Mouse (Mus musculus): Measurements from ENCODE around the gene Rbm18.

Rbm18 gene

DNA sequence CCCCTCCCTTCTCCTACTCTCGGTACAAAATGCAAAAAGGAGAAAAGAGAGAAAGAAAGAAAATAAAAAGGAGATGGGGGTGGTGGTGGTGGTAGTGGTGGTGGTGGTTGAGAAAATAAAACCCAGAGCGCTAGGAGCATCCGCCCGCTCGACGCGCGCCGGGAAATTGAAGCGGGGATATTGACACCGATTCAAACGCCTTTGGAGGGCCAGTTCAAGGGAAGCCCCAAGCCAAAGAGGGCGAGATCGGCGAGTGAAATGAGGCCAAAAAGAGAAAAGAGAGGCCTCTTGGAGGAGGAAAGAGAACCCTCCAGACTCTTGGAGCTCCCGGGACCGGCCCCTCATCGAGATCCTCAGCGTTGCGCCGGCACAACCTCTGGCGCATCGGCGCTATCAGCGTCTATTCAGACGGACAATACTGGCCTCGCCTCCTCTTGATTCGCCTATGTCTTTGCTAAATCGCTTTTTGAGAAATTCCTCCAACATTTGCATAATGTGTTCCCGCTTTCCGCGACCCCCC lies 32.1 kb downstream of the Rbm18 start:
- DNase-seq (ENCODE audit: low read depth), result no peak

DNA sequence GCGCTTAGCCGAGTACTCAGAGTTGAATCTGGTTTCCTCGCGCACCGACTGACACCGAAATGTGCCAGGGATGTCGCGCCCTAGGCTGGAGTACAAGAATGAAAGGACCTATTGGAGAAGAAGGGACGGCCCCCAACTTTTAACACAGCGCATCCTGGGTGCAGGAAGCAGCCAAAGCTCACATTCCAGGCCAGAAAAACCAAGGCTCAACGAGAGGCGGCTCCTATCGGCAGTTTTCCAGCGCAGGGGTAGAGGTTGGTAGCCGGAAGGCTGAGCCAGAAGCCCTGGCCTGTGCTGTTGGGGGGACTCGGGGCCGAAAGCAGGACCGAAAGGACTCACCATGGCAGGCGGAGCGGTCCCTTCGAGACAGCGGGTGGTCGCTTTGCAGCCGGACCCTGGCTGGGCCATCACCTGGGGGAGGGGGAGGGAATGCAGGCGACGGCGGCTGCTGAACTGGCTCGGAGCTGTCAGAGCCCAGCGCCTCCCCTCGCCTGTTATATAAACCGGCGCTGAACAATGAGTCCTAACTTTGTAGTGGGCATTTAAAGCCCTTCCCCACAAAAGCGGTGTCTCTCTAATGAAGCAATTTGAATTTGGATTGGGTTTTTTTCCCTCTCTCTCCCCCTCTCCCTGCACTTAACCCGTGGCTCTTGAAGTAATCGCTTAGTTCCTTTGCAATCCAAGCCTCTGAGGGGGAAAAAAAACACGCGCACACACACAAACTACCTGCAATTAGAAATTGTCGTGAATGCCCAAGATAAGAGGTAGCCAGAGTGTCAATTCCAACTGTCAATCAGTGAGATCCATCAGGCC lies 32.8 kb downstream of the Rbm18 start:
- no peak for DNase-seq (ENCODE audit: low read depth)

DNA sequence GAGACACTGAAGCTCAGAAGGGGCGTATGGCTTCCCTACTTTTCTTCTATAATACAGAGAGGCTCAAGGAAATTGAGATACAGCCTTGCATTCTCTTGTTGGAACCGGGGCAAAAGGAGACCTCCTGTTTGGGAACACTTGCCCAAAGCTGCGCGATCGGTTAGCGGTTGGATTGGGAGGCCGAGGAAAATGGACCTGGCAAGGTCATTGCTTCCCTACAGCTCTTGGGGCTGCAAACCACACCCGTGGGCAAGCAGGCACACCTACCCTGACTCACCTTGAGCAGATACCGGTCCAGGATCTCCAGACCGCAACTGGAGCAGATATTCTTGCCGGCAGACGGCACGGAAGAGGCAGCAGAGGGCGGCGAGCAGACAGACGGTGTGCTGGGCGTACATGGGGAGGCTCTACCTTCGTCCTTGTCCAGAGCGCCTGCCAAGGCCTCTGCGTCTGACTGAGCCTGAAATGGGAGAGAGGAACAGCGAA lies 33.5 kb downstream of the Rbm18 start:
- no peak for DNase-seq (ENCODE audit: low read depth)

DNA sequence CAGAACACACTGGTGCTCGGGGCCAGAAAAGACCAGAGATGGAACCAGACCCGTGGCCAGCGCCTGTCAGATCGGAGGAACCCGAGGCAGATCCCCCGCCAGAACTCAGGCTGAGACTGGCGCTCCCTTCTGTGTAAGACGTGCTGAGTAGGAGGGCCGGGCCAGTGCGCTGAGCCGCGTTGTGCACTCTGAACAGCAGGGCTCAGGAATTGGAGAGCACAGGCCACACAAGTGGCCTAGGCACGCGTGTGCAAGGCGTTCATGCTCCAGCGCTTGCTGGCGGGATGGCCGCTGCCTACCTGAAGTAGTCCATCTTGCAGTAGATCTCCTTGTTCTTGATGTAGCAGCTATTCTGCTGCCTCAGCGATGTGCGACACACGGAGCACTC lies 34.0 kb downstream of the Rbm18 start:
- no peak for DNase-seq (ENCODE audit: low read depth)

DNA sequence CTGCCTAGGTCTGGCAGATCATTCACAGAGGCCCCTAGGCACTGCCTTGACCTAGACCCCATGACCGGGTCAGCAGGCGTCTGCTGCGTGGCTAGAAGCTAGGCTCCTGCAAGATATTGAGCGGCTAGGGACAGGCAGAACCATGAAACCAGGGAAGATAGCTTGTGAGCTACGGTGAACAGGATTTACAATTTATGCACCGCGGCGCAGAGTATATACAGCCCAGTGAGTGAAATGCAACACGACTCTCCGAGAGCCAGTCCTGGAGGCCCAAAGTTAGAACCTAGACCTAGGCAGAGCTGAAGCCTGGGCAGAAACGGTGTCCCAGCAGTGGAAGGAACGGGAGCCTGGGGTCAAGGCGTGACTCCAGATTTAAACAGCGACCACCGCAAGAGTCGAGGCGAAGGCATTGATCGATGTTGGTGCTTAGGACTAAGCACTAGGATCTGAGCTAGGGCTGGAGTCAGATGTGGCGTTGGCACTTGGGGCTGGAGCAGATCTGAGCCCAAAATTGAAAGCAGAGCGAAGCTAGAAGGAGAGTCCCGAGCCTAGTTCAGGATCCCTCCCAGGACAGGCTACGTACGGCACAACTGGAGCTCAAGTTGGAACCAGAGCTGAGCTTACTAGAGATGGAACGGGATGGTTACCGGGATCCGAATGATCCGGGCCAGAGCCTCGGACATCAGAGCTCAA lies 34.6 kb downstream of the Rbm18 start:
- DNase-seq (ENCODE audit: low read depth), result no peak

DNA sequence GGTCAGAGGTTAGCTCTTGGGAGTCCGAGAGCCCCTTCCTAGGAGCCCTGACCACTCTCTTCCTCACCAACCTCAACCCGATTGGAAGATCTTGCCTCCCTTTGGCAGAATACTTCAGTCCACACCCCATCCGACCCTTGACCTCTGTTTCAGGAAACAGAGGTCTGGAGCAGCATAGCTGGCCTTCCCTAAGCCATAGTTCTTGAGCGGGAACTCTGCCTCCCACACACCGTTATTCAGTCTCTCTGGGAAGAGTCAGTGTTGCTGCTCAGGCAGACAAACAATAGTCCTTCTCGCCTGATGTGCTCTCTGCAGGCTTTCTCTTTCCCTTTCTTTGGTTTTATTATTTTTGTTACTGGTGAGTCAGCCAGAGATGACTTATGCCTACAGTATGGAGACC lies 36.8 kb downstream of the Rbm18 start:
- no peak for DNase-seq (ENCODE audit: low read depth)

DNA sequence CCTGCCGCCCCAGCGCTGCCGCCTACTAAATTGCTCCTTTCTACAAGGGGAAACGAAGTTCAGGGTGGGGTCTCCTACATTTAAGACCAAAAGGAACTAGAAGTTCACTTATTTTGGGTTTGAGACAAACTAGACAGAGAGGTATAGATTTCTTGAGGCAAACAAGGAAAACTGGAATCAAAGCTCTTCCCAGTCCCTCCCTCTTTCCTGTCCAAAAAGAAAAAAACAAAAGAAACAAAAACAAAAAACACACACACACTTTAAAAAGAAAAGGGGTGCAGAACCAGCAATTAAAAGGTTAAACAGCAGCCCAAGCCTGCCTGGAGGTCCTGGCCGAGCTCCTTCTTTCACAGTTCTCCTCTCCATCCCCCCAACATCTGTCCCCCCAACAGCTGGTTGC lies 38.6 kb downstream of the Rbm18 start:
- DNase-seq (ENCODE audit: low read depth), result no peak

DNA sequence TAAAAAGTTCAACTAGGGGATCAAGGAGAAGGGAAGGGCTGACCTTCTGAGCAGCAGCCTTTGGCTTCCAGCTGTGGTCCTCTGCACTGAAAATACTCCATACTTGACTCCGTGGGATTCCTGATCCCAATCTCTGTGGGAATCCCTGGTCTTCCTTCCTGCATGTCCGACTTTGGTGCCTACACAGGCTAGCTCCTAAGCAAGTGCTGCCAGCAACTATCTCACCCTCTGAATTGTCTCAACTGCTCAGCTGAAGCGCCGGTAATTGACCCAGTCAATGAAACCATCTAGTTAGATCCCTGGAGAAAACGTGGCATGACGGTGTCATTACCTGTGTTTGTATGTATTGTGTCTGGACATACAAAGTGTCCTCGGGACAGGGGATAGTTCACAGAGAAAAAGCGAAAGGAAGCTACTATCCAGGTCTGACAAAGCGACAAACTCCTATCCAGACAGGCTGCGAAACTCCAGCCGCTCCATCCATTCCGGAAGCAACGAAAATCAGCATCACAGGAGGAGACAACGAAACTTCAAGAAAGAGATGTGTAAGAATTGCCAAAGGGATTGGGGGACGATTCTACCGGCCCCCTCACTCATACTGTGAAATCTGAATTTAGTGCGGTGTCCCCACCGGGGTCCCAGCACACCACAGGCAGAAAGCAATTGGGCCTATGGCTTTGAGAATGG lies 39.3 kb downstream of the Rbm18 start:
- no peak for DNase-seq (ENCODE audit: low read depth)

DNA sequence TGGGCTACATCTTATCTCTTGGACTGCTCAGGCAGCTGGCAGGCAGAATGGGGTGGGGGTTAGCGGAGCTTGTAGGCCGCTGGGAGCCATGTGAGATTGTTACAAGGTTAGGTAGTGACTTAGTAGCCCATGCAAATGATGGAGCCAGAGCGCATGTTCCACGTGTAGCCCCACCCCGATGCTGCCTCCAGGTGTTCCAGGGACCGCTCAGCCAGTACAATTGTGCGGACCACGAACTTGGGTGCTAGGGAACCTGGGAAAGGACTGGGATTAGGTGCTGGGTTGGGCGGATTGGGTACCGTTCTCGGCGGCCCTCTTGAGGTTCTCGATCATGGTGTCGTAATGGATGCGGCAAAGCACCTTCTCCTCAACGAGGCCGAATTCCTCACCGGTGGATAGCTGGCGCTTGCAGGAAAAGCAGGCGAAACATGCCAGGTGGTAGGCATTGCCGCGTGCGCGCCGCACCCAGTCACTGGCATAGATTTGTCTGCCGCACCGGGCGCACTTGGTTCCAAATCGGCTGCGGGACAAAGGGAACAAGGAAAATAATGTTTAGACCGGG lies 42.6 kb downstream of the Rbm18 start:
- DNase-seq (ENCODE audit: low read depth), result no peak

DNA sequence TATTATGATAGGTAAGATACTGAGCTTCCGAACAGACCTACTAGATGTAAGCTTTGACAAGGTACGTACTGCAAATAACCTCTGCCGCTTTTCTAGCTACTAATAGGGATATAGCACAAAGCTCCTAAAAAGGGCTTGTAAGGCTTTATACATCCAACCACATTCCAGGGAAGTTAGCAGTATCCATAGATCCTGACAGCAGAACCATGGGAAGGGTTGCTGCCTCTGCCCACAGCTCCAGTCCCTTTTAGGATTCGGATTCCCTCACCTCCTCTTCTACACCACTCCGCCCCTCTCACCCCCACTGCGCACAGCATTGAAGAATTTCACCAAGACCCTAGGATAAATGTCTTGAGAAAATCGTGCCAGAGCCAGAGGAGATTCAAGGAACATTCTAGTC lies 43.3 kb downstream of the Rbm18 start:
- DNase-seq (ENCODE audit: low read depth), result no peak

DNA sequence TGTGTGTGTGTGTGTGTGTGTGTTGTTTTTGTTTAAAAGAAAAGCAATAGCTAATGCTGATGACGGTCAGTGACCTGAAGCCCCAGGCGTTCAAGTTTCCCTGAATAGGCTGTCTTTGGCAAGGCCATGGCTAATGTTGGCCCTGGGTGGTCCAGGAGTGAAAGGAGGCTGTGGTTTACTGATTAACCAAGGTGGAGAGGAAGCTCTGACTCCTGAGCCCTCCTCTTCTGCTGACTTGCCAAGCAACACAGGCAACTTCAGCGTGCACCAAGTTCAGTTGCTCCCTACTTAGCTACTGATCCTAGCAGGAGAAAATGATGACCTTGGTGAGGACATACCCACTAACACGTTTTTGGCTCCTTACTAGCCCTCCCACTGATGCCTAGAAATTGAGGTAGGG lies 43.8 kb downstream of the Rbm18 start:
- no peak for DNase-seq (ENCODE audit: low read depth)

DNA sequence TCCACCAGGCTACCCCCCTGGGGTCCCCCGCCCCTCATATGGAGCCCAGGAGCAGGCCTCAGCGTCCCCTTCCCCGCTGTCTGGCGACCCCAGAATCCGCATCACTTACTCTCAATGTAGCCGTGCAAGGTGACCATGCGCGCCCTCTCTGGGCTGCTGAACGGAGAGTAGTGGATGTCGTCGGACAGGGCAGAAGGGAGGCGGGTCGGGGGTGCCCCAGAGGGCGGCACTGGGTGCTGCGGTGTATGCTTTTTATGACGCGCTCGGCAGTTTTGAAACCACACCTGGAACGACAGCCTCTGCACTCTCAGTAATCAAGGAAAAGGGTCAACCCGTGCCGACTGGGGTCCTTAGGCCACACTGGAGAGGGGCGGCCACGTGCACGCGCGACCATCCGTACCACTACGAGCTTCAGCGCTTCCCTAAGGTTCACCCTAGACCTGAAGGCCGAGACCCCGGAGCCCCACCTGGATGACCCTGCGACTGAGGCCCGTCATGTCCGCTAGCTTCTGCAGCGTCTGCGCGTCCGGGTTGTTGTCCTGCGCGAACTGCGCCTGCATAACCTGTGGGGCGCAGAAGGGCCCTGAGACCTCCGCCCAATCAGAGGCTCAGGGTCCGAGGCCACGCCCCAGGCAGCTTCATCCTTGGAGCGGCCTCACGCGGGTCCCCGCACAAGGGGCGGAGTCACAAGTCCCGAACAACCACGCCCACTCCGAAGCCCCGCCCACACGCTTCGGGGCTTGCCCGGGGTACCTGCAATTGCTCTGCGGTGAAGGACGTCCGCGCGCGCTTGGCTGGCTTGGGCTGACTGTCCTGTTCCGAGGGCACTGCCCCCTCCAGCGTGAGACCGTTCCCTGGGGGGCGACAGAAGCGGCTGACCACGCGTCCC lies 45.5 kb downstream of the Rbm18 start:
- DNase-seq (ENCODE audit: low read depth), result peak; percentile 71

DNA sequence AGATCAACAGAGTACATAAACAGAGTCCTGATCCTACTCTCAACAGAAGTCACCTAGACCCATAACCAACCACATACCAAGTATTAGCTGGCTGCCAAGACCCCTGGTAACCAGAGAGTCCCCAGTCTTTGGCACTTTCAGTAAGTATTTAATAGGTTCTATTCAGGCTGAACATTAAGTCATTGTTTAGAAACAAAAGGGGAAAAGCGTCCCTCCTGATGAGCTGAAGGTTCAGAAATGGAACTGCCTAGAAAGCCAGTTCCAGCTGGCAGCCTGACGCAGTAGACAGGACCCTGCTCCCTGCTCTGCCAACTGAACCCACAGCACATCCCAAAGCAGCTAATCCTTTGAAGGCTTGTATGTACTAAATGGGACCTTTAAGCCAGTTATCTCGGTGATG lies 47.4 kb downstream of the Rbm18 start:
- DNase-seq (ENCODE audit: low read depth), result no peak

DNA sequence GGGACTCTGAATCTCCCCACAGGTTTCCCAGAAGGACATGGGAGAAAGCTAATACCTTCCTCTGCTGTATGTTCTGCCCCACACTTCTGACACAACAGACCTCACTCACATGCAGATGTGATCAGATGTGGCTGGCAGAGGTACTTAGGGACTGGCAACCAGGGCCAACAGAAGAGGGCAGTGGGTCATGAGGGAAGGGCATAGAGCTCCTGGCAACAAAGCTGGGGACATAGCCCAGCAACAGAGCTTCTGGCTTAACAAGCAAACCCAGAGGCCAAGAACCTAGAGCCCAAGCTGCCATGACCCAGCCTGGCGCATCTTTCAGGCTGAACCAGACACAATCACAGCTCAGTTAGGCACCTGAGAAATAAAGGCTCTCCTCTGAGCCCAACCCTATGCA lies 51.5 kb downstream of the Rbm18 start:
- DNase-seq (ENCODE audit: low read depth), result no peak

DNA sequence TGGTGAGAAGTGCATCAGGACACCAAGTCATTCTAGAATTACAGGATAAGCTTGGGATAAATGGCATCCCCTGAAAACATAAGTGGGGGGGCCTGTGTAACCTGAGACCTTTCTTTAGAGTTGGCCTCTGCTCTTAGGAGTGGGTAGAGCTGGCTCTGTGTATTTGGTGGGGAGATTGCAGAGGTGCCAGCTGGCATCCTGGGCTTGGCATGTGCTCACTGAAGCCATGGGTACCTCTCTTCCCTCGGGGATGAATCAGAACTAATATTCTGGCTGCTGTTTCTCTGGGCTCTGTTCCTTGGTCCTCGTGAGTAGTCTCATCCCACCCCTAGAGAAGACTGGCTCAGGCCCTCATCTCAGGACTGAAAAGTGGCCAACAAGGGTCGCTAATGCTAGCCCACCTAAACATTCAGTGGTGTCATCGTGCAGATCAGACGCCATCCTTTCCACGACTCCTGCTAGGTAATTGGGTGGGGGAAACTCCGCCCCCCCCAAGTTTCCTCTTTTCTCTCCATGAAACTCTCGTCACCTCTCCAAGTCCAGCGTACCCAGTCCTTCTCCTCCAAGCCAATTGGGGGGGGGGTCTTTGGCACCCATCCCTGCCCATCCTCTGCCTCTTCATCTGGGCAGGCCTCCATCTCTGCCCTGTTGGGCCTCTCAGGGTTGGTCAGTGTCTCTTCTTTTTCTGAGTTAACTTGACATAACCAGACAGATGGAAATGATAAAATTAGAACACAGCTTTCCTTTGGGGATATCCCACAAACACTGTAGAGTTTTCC lies 53.6 kb downstream of the Rbm18 start:
- no peak for DNase-seq (ENCODE audit: low read depth)

DNA sequence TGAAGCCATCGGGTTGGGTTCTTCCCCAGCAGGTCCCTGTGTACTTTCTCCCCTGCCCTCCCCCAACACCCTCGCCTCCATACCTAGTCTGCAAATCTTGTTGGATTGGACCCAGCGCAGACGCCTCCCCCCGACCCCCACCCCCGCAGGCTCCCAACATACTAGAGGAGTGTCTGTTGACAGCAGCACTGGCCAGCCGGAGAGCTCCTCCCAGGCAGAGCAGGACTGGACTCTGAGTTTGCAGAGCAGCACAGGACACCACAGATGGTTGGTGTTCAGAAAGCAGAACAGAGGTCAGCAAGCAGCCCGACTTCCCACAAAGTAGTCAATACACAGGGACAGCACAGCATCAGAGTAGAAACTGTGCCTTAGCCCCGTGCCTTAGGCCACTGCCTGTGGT lies 55.1 kb downstream of the Rbm18 start:
- no peak for DNase-seq (ENCODE audit: low read depth)

DNA sequence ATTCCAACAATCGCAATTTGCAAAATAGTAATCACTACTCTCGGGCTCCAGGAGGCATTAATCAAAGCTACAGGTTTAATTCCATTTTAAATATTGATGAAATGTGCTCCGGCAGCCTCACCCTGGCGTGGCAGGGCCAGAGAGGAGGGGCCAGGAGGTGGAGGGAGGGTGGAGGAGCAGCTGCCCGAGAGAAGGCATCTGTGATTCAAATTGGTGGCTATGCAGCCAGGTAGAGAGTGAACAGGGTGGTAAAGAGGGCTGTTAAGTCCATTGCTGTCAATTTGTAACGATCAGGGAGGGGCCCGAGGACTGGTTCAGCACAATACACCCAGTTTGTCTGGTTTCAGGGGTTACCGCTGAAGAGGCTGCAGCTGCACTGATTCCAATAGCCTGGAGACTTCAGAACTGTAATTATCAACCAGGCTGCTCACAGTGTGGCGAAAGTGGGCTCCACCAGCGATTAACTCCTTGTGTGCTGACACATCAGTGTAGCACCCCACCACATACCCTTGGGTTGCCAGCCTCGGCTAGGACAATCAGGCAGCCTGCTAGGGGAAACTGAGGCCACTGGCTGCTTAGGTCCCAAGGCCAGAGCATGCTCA lies 59.3 kb downstream of the Rbm18 start:
- DNase-seq (ENCODE audit: low read depth), result no peak

DNA sequence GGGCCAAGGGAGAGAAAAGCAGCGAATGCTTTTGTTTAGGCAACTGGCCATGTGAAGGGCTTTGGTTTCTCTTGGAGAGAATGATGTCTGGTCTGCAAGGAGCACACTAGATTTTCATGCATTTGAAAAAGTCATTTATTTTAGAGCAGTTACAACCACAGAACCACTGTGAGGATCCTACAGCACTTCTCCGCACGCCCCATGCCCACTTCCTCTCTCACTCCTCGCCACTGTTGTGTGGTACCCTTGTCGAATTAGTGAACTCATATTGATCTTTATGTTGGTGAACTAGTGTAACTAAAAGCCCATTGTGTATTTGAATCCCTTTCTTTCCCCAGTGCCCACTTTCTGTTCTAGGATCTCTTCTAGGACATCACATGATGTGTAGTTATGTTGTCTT lies 61.4 kb downstream of the Rbm18 start:
- DNase-seq (ENCODE audit: low read depth), result no peak

DNA sequence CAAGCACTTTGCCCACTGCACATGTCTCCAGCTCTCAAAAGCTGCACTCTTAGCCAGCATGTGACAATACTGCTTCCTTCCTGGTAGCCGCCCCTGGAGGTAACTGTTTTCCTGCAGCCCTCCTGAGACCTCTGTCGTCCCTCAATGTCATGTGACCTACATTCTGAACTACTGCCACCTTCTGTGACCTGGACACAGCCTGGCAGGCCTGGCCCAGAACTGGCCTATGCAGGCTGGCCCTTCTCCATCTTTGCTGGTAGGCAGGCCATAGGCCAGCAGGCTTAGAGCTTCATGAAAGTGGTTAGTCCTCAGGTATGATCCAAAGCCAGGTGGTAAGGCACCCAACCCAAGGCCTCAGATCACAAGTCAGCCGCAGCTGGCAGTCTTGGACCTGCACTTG lies 62.8 kb downstream of the Rbm18 start:
- DNase-seq (ENCODE audit: low read depth), result no peak

DNA sequence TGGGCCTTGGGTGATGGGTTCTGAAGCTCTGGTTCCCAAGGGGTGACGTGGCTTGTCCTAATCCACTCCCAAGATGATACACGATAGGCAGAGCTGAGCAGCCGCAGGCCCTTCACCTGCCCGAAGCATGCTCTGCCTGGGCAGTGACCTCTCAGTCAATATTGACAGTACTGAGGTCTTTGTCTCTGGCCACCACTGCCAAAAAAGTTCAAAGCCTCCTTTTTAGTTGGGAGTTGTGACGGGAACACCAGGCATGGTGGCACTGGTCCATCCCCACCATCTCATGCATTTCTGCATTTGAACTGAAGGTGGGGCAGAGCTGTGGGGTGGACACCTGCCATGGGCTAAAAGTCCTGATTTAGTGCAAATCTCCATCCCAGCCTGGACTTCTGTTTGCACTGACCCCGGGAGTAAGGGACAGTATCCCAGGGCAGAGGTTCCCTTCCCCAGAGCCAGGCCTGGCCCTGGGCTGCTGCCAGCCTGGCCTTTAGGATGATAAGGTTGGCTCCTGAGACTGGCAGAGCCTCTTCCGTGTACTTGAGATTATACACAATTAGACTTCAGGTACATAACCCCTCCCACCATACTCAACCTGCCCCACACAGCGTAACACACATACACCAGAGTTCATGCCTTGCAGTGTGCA lies 64.8 kb downstream of the Rbm18 start:
- no peak for DNase-seq (ENCODE audit: low read depth)

Measured in c-Kit-positive CD71-negative TER-119-negative erythroid progenitor cells, embryonic 14.5 days (primary cell).